Mouse (Mus musculus): ENCODE results near the gene Pex26.

Gene Pex26

DNA sequence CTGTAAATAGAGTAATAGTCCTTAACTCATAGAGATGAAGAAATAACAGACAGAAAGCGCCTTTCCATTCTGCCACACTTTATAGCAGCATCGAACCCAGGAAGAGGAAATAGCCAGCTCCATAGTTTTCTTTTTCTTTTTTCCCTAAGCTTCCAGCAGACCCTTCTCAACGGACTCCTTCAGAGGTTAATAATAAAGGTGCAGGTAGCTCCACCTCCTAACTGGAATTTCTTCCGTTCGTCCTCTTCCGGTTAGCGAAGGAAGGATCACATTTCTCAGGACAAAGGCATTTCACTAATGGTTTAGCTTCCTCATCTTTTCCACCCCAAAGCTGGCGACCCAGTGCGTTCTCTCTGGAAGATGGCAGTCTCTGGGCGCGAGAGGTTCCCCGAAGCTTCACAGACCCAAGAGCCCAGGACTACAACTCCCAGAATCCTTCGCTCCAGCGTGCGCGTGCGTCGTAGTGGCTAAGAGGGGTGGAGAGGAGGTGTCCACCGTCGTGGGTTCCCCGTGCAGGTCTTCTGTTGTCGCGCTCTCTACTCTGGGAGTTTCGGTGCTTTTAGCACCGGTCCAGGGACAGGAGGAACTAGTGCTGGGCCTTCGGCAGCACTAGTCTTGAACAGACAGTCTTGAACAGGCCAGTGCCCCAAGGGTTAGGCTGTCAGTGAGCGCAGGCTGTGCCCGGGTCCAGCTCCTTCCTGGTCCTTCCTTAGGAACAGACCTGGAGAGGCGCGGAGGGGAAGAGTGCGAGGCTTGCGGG, at the start of gene Pex26:
Gene Pex26, plus strand, starts transcription at position 254 of the 760 bp plus-strand sequence.
- DNase-seq = peak; percentile 92

DNA sequence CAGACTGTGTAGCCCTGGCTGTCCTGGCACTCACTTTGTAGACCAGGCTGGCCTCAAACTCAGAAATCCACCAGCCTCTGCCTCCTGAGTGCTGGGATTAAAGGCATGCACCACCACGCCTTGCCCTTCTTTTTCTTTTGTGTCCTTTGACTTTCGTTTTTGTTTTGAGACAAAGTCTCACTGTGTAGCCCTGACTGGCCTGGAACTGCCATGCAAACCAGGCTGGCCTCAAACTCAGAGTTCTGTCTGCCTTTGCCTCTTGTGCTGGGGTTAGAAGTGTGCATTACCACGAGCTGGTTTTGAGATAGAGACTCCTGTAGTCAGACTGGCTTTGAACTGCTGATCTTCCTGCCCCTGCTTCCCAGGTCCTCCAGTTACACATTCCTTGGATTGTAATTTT, 49.2 kb upstream of the Pex26 start:
- no peak for DNase-seq

GRCm38 (mm10) chr6:121134884-121135283, 48.6 kb upstream of the Pex26 start:
- DNase-seq = no peak

DNA sequence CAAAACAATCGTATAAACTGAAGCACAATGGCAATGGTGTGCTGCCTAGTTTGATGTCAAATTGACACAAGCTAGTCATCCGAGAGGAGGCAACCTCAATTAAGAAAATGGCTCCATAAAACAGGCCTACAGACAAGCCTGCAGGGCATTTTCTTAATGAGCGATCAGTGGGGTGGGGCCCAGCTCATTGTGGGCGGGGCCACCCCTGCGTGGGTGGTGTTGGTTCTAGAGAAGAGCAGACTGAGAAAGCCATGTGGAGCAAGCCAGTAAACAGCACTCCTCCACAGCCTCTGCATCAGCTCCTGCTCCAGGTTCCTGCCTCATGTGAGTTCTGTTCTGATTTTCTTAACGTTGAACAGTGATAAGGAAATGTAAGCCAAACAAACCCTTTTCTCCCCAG, 46.2 kb upstream of the Pex26 start:
- DNase-seq = no peak

DNA sequence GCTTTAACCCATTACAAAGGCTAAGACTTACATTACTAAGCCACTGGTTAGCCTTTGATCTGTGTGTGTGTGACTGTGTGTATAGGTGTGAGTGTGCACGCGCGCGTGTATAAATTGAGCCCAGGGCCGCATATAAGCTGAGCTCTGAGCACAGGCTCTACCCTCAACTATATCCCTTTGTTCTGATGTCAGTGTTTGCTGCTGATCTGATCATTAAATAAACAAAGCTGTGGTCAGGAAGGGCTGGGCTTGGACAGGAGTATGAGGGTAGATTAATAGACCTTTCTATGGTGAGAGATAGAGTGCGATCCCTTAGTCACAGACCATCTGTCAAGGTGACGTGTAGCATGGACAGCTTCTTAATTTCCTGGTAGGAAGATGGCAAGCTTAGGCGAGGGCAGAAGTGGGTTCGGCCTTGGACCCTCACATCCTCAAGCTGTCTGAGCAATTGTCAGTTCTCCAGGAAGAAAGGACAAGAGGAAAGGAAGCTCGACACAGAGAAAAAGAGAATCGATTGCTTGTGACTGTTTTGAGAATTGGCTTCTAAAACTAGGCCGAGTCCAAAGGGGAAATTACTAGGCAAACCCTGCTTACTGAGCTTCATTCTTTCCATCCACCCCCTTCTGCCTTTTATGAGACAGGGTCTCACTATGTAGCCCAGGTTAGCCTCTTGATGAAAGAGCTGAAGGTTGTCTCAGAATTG, 45.0 kb upstream of the Pex26 start:
- DNase-seq = no peak

DNA sequence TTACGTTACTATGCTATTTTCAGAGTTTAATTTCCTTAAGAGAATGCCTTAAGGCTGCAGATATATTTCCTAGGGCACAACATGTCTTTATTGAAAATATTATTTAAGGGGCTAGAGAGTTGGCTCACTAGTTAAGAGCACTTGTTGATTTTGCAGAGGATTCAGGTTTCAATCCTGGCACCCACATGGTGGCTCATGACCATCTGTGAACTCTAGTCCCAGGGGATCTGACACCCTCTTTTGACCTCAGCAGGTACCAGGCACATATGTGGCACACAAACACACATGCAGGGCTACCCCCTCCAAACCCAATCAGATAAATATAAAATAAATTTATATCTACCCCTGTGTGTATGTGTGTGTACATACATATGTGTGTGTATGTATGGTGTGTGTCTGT, 44.2 kb upstream of the Pex26 start:
- DNase-seq = no peak

DNA sequence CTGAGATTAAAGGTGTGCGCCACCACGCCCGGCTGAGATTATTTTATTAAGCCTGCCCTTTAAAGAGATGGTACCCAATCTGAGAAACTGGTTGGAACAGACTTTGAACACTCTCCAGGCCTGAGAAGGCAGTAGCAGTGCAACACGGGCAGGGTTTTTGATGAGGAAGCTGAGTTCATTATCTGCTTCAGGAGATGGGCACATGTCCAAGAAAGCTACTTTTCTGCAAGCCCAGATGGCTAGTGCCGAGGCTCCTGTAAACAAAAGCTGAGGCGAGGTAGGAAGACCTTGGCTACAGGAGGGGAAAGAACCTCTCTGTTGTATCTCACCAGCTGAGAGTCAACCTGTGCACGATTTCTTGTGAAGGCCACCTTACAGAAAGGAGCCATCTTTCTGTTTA, 41.2 kb upstream of the Pex26 start:
- no peak for DNase-seq

GRCm38 (mm10) chr6:121143439-121143838, 40.0 kb upstream of the Pex26 start:
- DNase-seq = no peak

GRCm38 (mm10) chr6:121144066-121144465, 39.4 kb upstream of the Pex26 start:
- DNase-seq = no peak

DNA sequence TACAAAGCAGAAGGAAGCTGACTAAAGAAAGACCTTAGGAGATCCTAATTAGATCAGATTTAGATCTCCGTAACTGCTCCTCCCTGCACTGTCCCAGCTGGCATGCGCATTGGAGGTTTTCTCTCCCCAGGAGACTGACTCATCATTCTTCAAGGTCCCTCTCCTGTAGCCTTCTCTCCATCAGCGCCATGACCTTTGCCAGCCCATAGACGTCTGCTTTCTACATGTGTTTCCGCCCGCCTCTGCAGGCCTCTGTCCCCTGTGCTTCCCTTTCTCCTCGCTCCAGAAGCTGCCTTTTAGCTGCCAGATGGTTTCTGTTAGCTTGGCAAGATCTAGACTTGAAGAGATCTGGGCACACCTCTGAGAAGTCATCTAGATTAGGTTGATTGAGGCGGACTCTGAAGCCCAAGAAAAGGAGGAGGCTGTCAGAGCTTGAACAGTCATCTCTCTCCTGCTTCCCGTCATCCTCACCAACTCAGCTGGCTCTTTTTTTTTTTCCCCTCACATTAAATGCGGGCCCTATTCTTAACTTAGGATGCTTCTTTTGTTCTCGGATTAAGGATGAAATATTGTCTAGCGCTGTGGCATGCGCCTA, 38.4 kb upstream of the Pex26 start:
- DNase-seq = no peak

GRCm38 (mm10) chr6:121145906-121146305, 37.6 kb upstream of the Pex26 start:
- no peak for DNase-seq

DNA sequence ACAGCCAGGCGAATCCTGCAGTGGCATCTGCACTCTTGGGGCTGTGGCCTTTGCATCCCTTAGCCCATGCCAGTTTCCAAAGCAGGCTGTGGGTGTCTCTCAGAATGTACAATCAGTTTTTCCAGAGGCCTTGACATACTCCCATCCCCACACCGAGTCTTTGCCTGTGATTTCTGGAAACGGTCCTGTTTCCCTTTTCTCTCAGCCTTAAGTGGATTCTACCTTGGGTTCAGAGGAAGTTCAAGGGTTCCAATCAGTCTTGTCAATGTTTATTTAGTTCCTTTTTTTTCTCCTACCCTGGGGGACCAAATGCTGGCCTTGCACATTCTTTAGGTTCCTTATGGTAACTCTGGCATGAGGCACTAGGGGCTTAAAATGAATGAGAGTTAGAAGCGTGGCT, 36.7 kb upstream of the Pex26 start:
- no peak for DNase-seq

GRCm38 (mm10) chr6:121148360-121148759, 35.1 kb upstream of the Pex26 start:
- no peak for DNase-seq

GRCm38 (mm10) chr6:121149420-121149819, 34.0 kb upstream of the Pex26 start:
- DNase-seq = no peak

- no peak for DNase-seq
Observed at GRCm38 (mm10) chr6:121150126-121150525, 33.3 kb upstream of the Pex26 start.

- no peak for DNase-seq
Observed at GRCm38 (mm10) chr6:121151732-121152131, 31.7 kb upstream of the Pex26 start.

- no peak for DNase-seq
Observed at GRCm38 (mm10) chr6:121153177-121153576, 30.3 kb upstream of the Pex26 start.

DNA sequence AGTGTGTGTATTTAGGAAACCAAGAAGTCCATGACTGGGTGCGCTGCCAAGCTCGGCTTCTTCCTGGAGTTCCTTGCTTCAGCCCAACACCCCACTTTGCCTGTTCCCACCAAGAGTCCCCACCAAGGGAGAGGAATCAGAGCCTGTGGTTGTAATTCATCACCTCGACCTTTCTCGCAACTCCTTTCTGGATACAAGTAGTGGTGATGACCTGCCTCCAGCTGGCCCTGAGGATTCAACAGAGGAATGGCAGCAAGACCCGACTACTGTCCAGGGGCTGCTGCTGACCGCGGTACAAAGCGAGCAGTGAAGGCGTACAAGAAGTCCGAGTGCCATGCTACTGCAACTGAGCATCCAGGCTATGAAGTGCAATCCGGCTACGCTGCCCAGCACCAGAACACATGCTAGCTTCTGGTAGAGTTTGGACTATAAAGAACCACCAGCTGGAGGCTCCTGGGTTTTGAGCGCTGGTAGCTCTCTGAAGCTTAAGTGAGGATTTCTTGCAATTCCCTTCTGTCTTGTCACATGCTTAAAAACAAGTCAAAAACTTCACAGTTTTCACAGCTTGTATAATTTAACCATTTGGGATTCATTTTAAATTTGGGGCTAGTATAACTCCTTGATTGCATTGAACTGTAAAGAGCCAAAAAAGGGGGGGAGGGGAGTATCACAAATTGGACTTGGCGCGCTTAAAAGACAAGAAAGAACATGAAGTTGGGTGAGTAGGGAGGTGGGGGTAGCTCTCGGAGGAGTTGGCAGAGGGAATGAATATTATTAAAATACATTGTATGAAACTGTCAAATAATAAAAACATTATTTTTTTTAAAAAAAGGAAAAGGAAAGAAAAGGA, 28.8 kb upstream of the Pex26 start:
- DNase-seq = no peak

DNA sequence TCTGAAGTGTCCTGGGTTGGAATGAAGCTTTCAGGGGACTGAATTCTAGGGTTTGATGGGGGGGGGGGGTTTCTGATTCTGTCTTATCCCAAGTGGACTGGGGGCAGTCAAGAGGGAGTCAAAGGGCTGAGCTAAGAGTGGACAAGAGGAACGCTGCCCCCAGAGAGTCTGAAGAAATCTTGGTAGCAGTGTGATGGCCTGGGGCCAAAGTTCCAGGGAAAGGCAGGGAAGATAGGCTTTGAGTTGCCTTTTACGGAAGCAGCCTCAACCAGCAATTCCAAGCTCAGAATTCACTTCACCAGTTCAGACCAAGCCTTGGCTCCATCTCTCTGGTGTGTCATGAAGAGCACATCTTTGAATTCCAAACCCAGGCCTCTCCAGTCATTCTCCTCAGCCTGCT, 27.4 kb upstream of the Pex26 start:
- DNase-seq = no peak

DNA sequence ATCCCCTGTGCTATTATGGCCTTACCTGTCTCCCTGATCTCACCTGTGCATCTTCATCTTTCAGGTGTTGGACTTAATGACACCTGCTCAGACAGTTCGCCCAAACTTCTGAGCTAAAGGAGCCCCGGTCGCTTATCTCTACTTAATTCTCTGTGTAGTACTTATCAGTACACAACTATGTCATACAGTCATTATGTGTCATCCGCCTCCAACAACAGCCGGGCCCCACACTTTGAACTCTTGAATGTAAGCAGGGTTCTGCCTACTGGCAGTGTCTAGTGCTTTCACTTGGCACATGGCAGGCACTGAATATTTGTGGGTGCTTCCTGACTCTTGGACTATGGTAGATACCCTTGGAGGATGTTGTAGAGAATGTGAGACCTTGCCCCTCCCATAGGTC, 23.9 kb upstream of the Pex26 start:
- no peak for DNase-seq

DNA sequence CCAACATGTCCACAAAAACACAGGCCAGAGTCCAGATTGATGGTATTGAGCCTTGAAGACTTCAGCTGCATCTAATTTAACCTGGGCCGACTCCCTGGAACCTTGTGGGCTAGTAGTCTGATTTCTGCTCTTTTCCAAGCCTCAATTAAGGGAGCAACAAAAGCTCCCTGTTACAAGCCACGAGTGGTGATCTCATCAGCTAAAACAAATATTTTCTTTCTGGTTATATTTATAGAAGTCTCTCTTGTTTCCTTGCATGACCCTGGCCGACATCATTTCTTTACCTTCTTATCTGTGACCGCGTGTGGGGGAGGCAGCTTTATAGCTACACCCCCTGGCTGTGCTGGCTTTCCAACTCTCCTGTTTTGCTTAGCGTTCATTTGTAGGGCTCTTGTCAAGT, 23.3 kb upstream of the Pex26 start:
- no peak for DNase-seq

GRCm38 (mm10) chr6:121162616-121163015, 20.9 kb upstream of the Pex26 start:
- DNase-seq = no peak

- DNase-seq = no peak
Observed at GRCm38 (mm10) chr6:121166098-121166552, 17.3 kb upstream of the Pex26 start.
